Mouse (Mus musculus) liver, adult (tissue): Measurements from ENCODE around the gene Ntrk3.

Source experiments
- GATA4 ChIP-seq: IDR thresholded peaks from 2 replicates; pipeline ENCODE4 v1.6.1; 2014; ENCODE audit warnings: mild to moderate bottlenecking, low read length; ENCODE audit not compliant: insufficient replicate concordance

The Ntrk3 gene

GRCm38 (mm10) chr7:78412172-78412571 lies 325.6 kb downstream of the Ntrk3 start:
- no peak for TF ChIP-seq GATA4

GRCm38 (mm10) chr7:78409970-78410369 lies 327.8 kb downstream of the Ntrk3 start:
- no peak for TF ChIP-seq GATA4

DNA sequence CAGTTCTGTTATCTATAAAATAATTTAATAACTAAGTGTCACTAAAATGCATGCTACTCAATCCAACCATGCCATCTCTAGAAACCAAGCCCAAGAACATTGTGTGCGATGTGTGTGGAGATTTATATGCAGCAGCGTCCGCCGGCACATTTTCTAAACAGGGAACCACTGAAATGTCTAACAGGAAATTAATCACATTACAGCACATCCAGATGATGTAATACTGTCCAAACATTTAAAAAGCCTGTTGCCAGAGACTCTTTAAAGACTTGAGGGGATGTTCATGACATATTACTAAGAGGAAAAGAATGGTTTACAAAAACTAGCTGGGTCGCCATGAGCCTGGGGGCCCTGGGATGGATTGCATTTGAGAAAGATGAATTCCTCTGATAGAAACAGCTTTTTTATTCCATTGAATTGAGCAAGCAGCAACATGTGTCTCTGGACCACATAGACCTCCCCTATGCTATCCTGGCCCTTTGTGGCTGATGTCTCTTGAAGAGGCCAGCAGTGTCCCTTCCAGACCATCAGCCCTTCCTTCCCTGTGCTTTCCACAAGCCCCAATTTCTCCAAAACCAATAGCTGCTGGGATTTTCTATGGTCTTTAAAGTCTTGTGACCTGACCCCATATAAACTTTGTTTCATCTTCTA lies 331.0 kb downstream of the Ntrk3 start:
- no peak for TF ChIP-seq GATA4

DNA sequence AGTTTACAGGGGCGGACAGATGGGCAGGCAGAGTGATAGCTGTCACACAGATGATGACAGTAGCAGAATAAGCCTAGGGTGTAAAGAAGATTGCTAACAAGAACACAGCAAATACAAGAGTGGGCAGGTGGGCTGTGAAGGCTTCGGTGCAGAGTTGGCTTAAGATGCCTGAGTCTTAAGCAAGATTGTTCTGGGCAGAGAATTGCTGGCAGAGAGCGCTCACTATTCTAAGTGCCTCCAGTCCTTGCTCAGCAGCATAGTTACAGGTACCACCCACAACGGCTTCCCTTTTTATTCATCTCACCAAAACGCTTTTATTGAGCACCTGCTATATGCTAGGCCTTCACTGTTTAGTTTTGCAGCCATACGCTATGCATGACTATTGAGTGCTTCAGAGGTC lies 333.3 kb downstream of the Ntrk3 start:
- TF ChIP-seq GATA4 = no peak

GRCm38 (mm10) chr7:78402495-78402894 lies 335.3 kb downstream of the Ntrk3 start:
- TF ChIP-seq GATA4 = no peak

GRCm38 (mm10) chr7:78400219-78400618 lies 337.6 kb downstream of the Ntrk3 start:
- TF ChIP-seq GATA4 = no peak

GRCm38 (mm10) chr7:78398377-78398776 lies 339.4 kb downstream of the Ntrk3 start:
- no peak for TF ChIP-seq GATA4

DNA sequence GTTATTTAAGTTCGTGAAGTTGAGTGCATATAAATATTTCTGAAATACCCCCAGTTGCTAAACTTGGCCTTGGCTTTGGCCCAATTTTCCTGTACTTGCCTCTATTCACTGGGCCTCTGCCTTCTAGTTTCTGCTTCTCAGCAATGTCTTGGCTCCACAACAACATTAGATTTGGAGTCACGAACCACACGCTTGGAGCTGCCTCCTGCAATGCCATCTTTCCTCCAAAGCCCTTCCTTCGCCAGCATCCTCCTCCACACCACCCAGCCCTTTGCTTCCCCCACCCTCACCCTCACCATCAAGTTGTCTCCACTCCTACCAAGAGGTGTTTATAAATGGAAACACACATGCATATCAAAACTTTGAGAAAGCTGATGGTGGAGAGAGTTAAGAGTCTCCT lies 340.6 kb downstream of the Ntrk3 start:
- TF ChIP-seq GATA4 = no peak

DNA sequence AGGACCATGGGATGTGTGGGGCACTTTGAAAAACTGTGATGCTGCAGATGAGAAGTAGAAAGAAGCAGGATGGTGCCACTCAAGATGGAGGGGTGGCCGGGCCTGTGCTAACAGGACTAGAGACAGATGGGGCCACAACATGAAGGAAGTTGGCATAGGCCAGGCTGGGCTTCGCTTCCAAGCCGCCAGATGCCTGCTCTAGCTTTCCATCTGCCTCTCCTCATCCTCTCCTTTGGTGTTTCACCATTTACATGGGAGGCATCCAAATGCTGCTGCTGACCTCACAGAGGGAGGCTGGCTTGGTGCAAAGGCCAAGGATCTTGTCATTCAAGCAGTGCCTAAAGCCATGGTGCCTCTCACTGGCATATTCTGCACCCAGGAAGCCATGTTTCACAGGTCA lies 347.8 kb downstream of the Ntrk3 start:
- TF ChIP-seq GATA4 = no peak

DNA sequence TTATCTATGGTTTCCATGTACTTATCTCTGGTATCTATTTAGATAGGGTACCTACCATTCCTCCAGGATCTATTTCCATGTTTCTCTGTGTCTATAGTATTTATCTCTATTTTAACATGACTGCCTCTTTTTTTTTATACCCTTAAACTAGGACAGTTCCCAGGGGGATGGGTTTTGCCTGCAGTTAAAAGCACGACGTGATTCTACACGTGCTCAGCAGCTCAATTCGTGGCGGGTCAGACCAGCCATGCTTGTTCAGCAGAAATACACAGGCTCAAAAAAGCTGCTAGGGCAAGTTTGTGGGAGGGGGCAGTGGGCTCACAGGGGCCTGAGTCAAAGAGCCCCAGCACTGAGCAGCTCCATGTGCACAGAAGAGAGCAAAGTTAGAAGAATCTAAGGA lies 349.7 kb downstream of the Ntrk3 start:
- TF ChIP-seq GATA4 = no peak

DNA sequence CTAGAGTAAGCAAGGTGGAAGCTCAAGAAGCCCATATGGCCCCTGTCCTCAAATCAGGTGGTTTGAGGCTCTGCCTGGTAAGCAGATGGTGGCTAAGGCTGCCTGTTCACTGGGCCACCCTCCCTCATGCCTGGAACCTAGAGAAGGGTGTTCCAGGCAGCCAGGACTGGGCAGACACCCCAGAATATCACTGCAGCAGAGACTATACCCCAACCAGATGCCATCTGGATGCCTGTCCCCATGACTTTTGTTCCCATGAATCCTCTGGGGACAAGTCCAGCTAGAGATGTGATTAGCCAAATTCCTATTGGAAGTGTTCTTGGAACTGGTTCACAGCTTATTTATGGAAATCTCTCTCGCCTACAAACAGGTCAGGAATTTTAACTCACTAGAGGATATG lies 351.8 kb downstream of the Ntrk3 start:
- no peak for TF ChIP-seq GATA4

GRCm38 (mm10) chr7:78384111-78384510 lies 353.7 kb downstream of the Ntrk3 start:
- no peak for TF ChIP-seq GATA4

DNA sequence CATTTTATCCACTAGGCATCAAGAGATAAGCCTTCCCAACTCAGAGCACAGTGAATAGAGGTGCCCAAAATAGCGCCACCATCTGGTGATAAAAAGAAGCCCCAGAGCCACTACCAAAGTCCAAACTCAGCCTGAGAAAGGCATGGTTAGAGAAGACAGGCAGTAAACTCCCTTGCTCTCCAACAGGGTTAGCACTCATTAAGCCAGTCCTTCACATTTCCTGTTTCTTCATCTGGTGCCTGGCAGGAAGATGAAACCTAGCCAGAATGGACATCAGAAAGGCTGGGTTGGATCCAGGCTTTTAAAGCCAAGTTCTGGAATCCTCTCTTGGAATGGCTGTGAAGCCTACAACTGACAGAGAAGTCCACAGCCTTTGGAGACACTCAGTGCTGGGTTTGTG lies 355.7 kb downstream of the Ntrk3 start:
- no peak for TF ChIP-seq GATA4

- TF ChIP-seq GATA4 = no peak
These were observed 358.0 kb downstream of the Ntrk3 start for GRCm38 (mm10) chr7:78379784-78380183.

- TF ChIP-seq GATA4 = no peak
These were observed 359.5 kb downstream of the Ntrk3 start for GRCm38 (mm10) chr7:78378306-78378705.

- no peak for TF ChIP-seq GATA4
These were observed 360.9 kb downstream of the Ntrk3 start for GRCm38 (mm10) chr7:78376875-78377274.
